Mouse (Mus musculus) left cerebral cortex, adult 2 months (tissue): ENCODE data around the gene Olfr1344. TPM values are rescaled to one million over a fixed set of nuclear protein-coding genes. Genes with fewer than 3 reads are reported as not detected.
A peak's percentile ranks its signal among the peaks of the same experiment; 100 is the strongest.

ENCODE experiments used
- DNase-seq, 2 experiments: peaks; one replicate each; pipeline ENCODE4 v3.0.0; 2021 to 2022; ENCODE audit warnings: low spot score in 2 of 2, mixed read lengths in 1 of 2; ENCODE audit errors: extremely low spot score in 1 of 2
- H3K27ac ChIP-seq: fragments of 200-600 bp; 2 replicates; pipeline ENCODE4 v1.8.1; 2022
- H3K4me3 ChIP-seq: fragments of 200-600 bp; 2 replicates; pipeline ENCODE4 v1.8.1; 2022
- CTCF ChIP-seq: fragments of 200-600 bp; IDR thresholded peaks from 2 replicates; pipeline ENCODE4 v1.8.1; 2022; ENCODE audit warnings: antibody characterized with exemption, mild to moderate bottlenecking, moderate library complexity
- intact Hi-C: fragments of 180-260 bp; cut with DNase I; formaldehyde crosslinking; loops from one replicate; pipeline ENCODE4 v1.15.1; 2025
- long read RNA-seq, 2 experiments: library from polyadenylated mRNA; stranded (forward); transcript quantifications; one replicate each; pipeline ENCODE4 v2.0.0; 2021; ENCODE audit warnings: borderline mapping rate in 2 of 2
- total RNA-seq, 2 experiments: library from RNA; stranded (reverse); gene quantifications; 2 replicates each; pipeline ENCODE4 v1.2.3; 2021

Gene Olfr1344
- total RNA-seq: 1 to 10 TPM in 1 of 2 experiments, under 1 TPM in 1; 0.82 to 1.5 TPM
- long read RNA-seq, experiment 1, partial matches to known transcripts: 0 of 2 reads
- long read RNA-seq, experiment 1, other reads (novel, unspliced or antisense): 0 of 2 reads
- long read RNA-seq, experiment 2: 0 reads

GRCm38 (mm10) chr7:6438388-6438787 lies at the start of gene Olfr1344:
Gene Olfr1344, plus strand, starts transcription at chr7:6438688.
- H3K27ac ChIP-seq: no peak within 1 kb of the TSS
- DNase-seq: no peak
- TF ChIP-seq CTCF: no peak
- no peak within 1 kb of the TSS for H3K4me3 ChIP-seq
- intact Hi-C loops: no loop called here

GRCm38 (mm10) chr7:6388971-6389370 lies 49.5 kb upstream of the Olfr1344 start:
- TF ChIP-seq CTCF: no peak
- intact Hi-C loops: no loop called here
- Histone ChIP-seq H3K27ac (no peak overlapping the region), H3K4me3 (no peak overlapping the region)
- DNase-seq: no peak

- intact Hi-C loops: no loop called here
- DNase-seq: no peak
- TF ChIP-seq CTCF: peak; percentile 5
- Histone ChIP-seq H3K27ac (no peak overlapping the region), H3K4me3 (no peak overlapping the region)
Observed at GRCm38 (mm10) chr7:6389449-6389848, 49.0 kb upstream of the Olfr1344 start.

GRCm38 (mm10) chr7:6397996-6398975 lies 40.2 kb upstream of the Olfr1344 start, which contains the start of gene Smim17:
Gene Smim17, plus strand, starts transcription at chr7:6398715.
- H3K4me3 ChIP-seq: peak within 1 kb of the TSS; percentile 61
- no peak for TF ChIP-seq CTCF
- intact Hi-C loops: loop anchor here (1.0 kb wide), 1 partner anchor 15 kb away; the partner anchor contains the start of gene Zfp28
- H3K27ac ChIP-seq: peak within 1 kb of the TSS; percentile 81
- peak; percentile 68 to 73 for DNase-seq

GRCm38 (mm10) chr7:6410043-6410442 lies 28.4 kb upstream of the Olfr1344 start, which contains the start of gene Gm20715:
Gene Gm20715, plus strand, starts transcription at chr7:6410277.
- DNase-seq: peak; percentile 60 to 67
- H3K27ac ChIP-seq: no peak within 1 kb of the TSS
- H3K4me3 ChIP-seq: no peak within 1 kb of the TSS
- no peak for TF ChIP-seq CTCF
- intact Hi-C loops: no loop called here

- TF ChIP-seq CTCF: no peak
- DNase-seq: peak; percentile 20 to 53
- Histone ChIP-seq H3K27ac (peak overlapping the region; percentile 59; the same call in 1 of the 2 replicates), H3K4me3 (peak overlapping the region; percentile 47)
- intact Hi-C loops: no loop called here
Observed at GRCm38 (mm10) chr7:6414626-6415441, 23.7 kb upstream of the Olfr1344 start.

- Histone ChIP-seq H3K27ac (no peak overlapping the region; the same call in 1 of the 2 replicates), H3K4me3 (peak overlapping the region; percentile 47)
- TF ChIP-seq CTCF: no peak
- intact Hi-C loops: no loop called here
- no peak for DNase-seq
Observed at GRCm38 (mm10) chr7:6415442-6415787, 23.1 kb upstream of the Olfr1344 start.

- intact Hi-C loops: loop anchor here (1.0 kb wide), 1 partner anchor 42 kb away; no protein-coding TSS in a partner anchor
- TF ChIP-seq CTCF: no peak
- peak; percentile 44 to 49 for DNase-seq
- H3K4me3 ChIP-seq: no peak overlapping the region
- no peak overlapping the region for H3K27ac ChIP-seq
Observed at GRCm38 (mm10) chr7:6419894-6420293, 18.6 kb upstream of the Olfr1344 start.

- Histone ChIP-seq H3K4me3 (no peak overlapping the region), H3K27ac (no peak overlapping the region)
- peak; percentile 16 for TF ChIP-seq CTCF
- intact Hi-C loops: no loop called here
- DNase-seq: no peak
Observed at GRCm38 (mm10) chr7:6429381-6429780, 9.1 kb upstream of the Olfr1344 start.

GRCm38 (mm10) chr7:6430342-6430741 lies 8.1 kb upstream of the Olfr1344 start:
- TF ChIP-seq CTCF: peak; percentile 55
- no peak overlapping the region for H3K4me3 ChIP-seq
- intact Hi-C loops: loop anchor here (5.0 kb wide), 3 partner anchors 157 to 852 kb away; no protein-coding TSS in a partner anchor
- H3K27ac ChIP-seq: no peak overlapping the region
- DNase-seq: no peak

- TF ChIP-seq CTCF: no peak
- no peak overlapping the region for H3K4me3 ChIP-seq
- no peak overlapping the region for H3K27ac ChIP-seq
- DNase-seq: no peak
- intact Hi-C loops: no loop called here
Observed at GRCm38 (mm10) chr7:6441173-6441572, 2.7 kb downstream of the Olfr1344 start.

- Histone ChIP-seq H3K4me3 (no peak overlapping the region), H3K27ac (no peak overlapping the region)
- intact Hi-C loops: no loop called here
- DNase-seq: no peak
- TF ChIP-seq CTCF: no peak
Observed at GRCm38 (mm10) chr7:6447771-6448170, 9.3 kb downstream of the Olfr1344 start.
